Mouse (Mus musculus): ENCODE results near the gene Tha1.

- no peak for TF ChIP-seq CTCF (IDR thresholded peaks at IDR 0.05; ENCODE audit: low read depth)
- TF ChIP-seq EP300 (IDR thresholded peaks at IDR 0.05; ENCODE audit: low read depth): no peak
These were observed 42.6 kb upstream of the Tha1 start for GRCm38 (mm10) chr11:117915837-117916236.

Measured in liver, postnatal 0 days (tissue).